Mouse (Mus musculus) urinary bladder, postnatal 0 days (tissue): ENCODE results near the gene Sdr42e1. TPM values are rescaled to one million over a fixed set of nuclear protein-coding genes. Genes with fewer than 3 reads are reported as not detected.

Experiments used
- polyA plus RNA-seq: library from polyadenylated mRNA; unstranded; fragments of >200 nt; fragmentation: Nextera tagmentation; extraction: Ambion mirVana; gene quantifications from 2 replicates; pipeline ENCODE4 v1.2.1, GENCODE M21; 2015

The Sdr42e1 gene
- polyA plus RNA-seq, result 14.8 and 16.2 TPM in 2 replicates

GRCm38 (mm10) chr8:117673430-117673830, at the start of gene Sdr42e1:
TSS of gene Sdr42e1 (minus strand) at chr8:117673689.

GRCm38 (mm10) chr8:117701859-117702258, 28.4 kb upstream of the Sdr42e1 start, which contains the start of gene Hsd17b2:
TSS of gene Hsd17b2 (plus strand) at chr8:117701904.

Other genes with a start within 250 kb of the Sdr42e1 start
- 3.3 and 5.2 TPM in 2 replicates for gene Plcg2, start 175.4 kb downstream of the Sdr42e1 start, polyA plus RNA-seq
- 17.1 and 18.1 TPM in 2 replicates for gene Hsd17b2, start 28.2 kb upstream of the Sdr42e1 start, polyA plus RNA-seq
- gene Mphosph6, start 128.3 kb upstream of the Sdr42e1 start, polyA plus RNA-seq, result 28.6 and 36.6 TPM in 2 replicates